Mouse (Mus musculus) ES-Bruce4 (cell line): ENCODE data around the gene Setd5.

ENCODE experiments used
- CTCF ChIP-seq: IDR thresholded peaks from one replicate; pipeline ENCODE4 v1.8.1; 2011; ENCODE audit warnings: low read depth, low read length
- POLR2A ChIP-seq: IDR thresholded peaks from one replicate; pipeline ENCODE4 v1.8.1; 2011; ENCODE audit warnings: low read length; ENCODE audit not compliant: insufficient read depth

GRCm38 (mm10) chr6:113193765-113194460 is 116.7 kb downstream of the Setd5 start:
- TF ChIP-seq CTCF (no peak), POLR2A (no peak)
